Mouse (Mus musculus) right cerebral cortex, postnatal 10 days (tissue): ENCODE data around the gene Pdcd7.
A peak's percentile ranks its signal among the peaks of the same experiment; 100 is the strongest.

ENCODE experiments used
- DNase-seq, 2 experiments: peaks; one replicate each; pipeline ENCODE4 v3.0.0; 2021; ENCODE audit warnings: low spot score in 2 of 2

The Pdcd7 gene

GRCm38 (mm10) chr9:65356561-65356960 is 10.7 kb downstream of the Pdcd7 start:
- no peak for DNase-seq

- DNase-seq: no peak
Measured at GRCm38 (mm10) chr9:65356971-65357370, 11.1 kb downstream of the Pdcd7 start.

- no peak for DNase-seq
Measured at GRCm38 (mm10) chr9:65358956-65359480, 13.1 kb downstream of the Pdcd7 start.

GRCm38 (mm10) chr9:65360641-65361448 is 14.9 kb downstream of the Pdcd7 start, which contains the start of gene Ubap1l:
Gene Ubap1l, plus strand, starts transcription at chr9:65361041.
- no peak for DNase-seq

GRCm38 (mm10) chr9:65363684-65364083 is 17.8 kb downstream of the Pdcd7 start:
- DNase-seq: peak in 1 of 2 experiments; percentile 10

GRCm38 (mm10) chr9:65365721-65366120 is 19.8 kb downstream of the Pdcd7 start:
- peak in 1 of 2 experiments; percentile 5 for DNase-seq

GRCm38 (mm10) chr9:65371756-65372155 is 25.9 kb downstream of the Pdcd7 start:
- DNase-seq: no peak

GRCm38 (mm10) chr9:65372449-65372848 is 26.5 kb downstream of the Pdcd7 start:
- DNase-seq: no peak

GRCm38 (mm10) chr9:65374468-65375162 is 28.7 kb downstream of the Pdcd7 start:
- DNase-seq: no peak

GRCm38 (mm10) chr9:65375163-65375934 is 29.4 kb downstream of the Pdcd7 start:
- DNase-seq: peak; percentile 65 to 71

GRCm38 (mm10) chr9:65381017-65381590 is 35.2 kb downstream of the Pdcd7 start:
- no peak for DNase-seq

- no peak for DNase-seq
Measured at GRCm38 (mm10) chr9:65382031-65382750, 36.3 kb downstream of the Pdcd7 start.

GRCm38 (mm10) chr9:65382751-65383097 is 36.8 kb downstream of the Pdcd7 start:
- no peak for DNase-seq

GRCm38 (mm10) chr9:65384276-65384675 is 38.4 kb downstream of the Pdcd7 start:
- no peak for DNase-seq

GRCm38 (mm10) chr9:65386373-65387140 is 40.7 kb downstream of the Pdcd7 start:
- no peak for DNase-seq

GRCm38 (mm10) chr9:65390752-65391612 is 45.1 kb downstream of the Pdcd7 start:
- peak in 1 of 2 experiments; percentile 38 for DNase-seq

GRCm38 (mm10) chr9:65391613-65391964 is 45.7 kb downstream of the Pdcd7 start, which contains the start of gene Kbtbd13:
Gene Kbtbd13, minus strand, starts transcription at chr9:65391652.
- DNase-seq: no peak

- peak in 1 of 2 experiments; percentile 72 for DNase-seq
Measured at GRCm38 (mm10) chr9:65392638-65393364, 46.9 kb downstream of the Pdcd7 start.

GRCm38 (mm10) chr9:65393606-65394005 is 47.7 kb downstream of the Pdcd7 start:
- no peak for DNase-seq
